Mouse (Mus musculus): ENCODE results near the gene Gm5678.

- no peak for TF ChIP-seq CTCF (IDR thresholded peaks at IDR 0.05; ENCODE audit: low read depth)
- TF ChIP-seq EP300 (IDR thresholded peaks at IDR 0.05; ENCODE audit: low read depth) = no peak
Measured at GRCm38 (mm10) chr16:93597551-93597950, 30.3 kb upstream of the Gm5678 start.

Data from liver, embryonic 14.5 days (tissue).